Mouse (Mus musculus) forelimb bud, embryonic 11.5 days (tissue): ENCODE measurements around the gene Unc13b.
A peak's percentile ranks its signal among the peaks of the same experiment; 100 is the strongest.
"Not testable (repeated sequence)": the region's sequence is repeated elsewhere in the genome, so short reads cannot be mapped to it uniquely, and the experiment has no call there.

Source experiments
- DNase-seq: peaks from one replicate; pipeline ENCODE4 v3.0.0-alpha.2; 2012; ENCODE audit warnings: low read depth, low spot score

Gene Unc13b

GRCm38 (mm10) chr4:43089950-43090349 lies 31.2 kb downstream of the Unc13b start:
- no peak for DNase-seq

GRCm38 (mm10) chr4:43091183-43091582 lies 32.4 kb downstream of the Unc13b start:
- DNase-seq = no peak

GRCm38 (mm10) chr4:43113491-43113890 lies 54.7 kb downstream of the Unc13b start:
- no peak for DNase-seq

- no peak for DNase-seq
Measured at GRCm38 (mm10) chr4:43114512-43114911, 55.8 kb downstream of the Unc13b start.

- peak; percentile 20 for DNase-seq
Measured at GRCm38 (mm10) chr4:43114946-43115345, 56.2 kb downstream of the Unc13b start.

GRCm38 (mm10) chr4:43116249-43116648 lies 57.5 kb downstream of the Unc13b start:
- DNase-seq = no peak

GRCm38 (mm10) chr4:43129750-43130149 lies 71.0 kb downstream of the Unc13b start:
- no peak for DNase-seq

GRCm38 (mm10) chr4:43142610-43143009 lies 83.9 kb downstream of the Unc13b start:
- no peak for DNase-seq

GRCm38 (mm10) chr4:43152413-43152812 lies 93.7 kb downstream of the Unc13b start:
- DNase-seq = not testable (repeated sequence)

- no peak for DNase-seq
Measured at GRCm38 (mm10) chr4:43160045-43160444, 101.3 kb downstream of the Unc13b start.

- no peak for DNase-seq
Measured at GRCm38 (mm10) chr4:43161124-43161657, 102.4 kb downstream of the Unc13b start.

GRCm38 (mm10) chr4:43163205-43163604 lies 104.5 kb downstream of the Unc13b start:
- DNase-seq = no peak

- DNase-seq = no peak
Measured at GRCm38 (mm10) chr4:43165403-43166005, 106.8 kb downstream of the Unc13b start.

GRCm38 (mm10) chr4:43170028-43170427 lies 111.3 kb downstream of the Unc13b start:
- DNase-seq = no peak

GRCm38 (mm10) chr4:43177126-43177525 lies 118.4 kb downstream of the Unc13b start:
- DNase-seq = no peak

- DNase-seq = no peak
Measured at GRCm38 (mm10) chr4:43182474-43183168, 123.9 kb downstream of the Unc13b start.

- no peak for DNase-seq
Measured at GRCm38 (mm10) chr4:43187439-43187838, 128.7 kb downstream of the Unc13b start.

- no peak for DNase-seq
Measured at GRCm38 (mm10) chr4:43189381-43189780, 130.6 kb downstream of the Unc13b start.

GRCm38 (mm10) chr4:43204946-43205345 lies 146.2 kb downstream of the Unc13b start:
- DNase-seq = no peak

GRCm38 (mm10) chr4:43205571-43205970 lies 146.8 kb downstream of the Unc13b start:
- DNase-seq = no peak

GRCm38 (mm10) chr4:43206989-43207388 lies 148.2 kb downstream of the Unc13b start:
- DNase-seq = no peak

- peak; percentile 35 for DNase-seq
Measured at GRCm38 (mm10) chr4:43209081-43209579, 150.4 kb downstream of the Unc13b start.

GRCm38 (mm10) chr4:43209673-43210072 lies 150.9 kb downstream of the Unc13b start:
- no peak for DNase-seq
